Comparison of ENCODE assay signal across 31 mouse cellular contexts in the genomic region with DNA sequence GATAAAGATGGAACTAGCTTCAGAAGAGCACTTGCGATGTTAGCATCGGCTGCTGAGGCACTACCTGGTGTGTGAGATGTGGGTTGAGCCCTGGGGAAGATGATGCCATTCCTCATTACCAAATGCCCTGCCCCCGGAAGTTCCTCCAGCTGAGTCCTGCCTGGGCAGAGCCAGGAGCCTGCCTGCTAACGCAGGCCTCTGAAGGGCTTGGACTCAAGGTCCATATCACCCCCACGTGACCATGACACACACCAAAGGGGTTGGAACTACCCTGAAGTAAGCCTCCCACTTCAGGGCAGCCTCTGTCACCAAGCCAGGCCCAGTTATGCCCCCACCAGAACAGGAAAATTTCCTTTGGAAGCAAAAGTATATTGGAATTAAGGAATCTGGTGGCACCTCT. TPM values are rescaled to one million over a fixed set of nuclear protein-coding genes. Genes with fewer than 3 reads are reported as not detected.
DNase-seq lines count a peak whose midpoint lies in the region; ATAC-seq and TF ChIP-seq lines count a peak whose summit lies in the region.
"Had no signal": no experiment of that assay in that cellular context is flagged by ENCODE, and none has a peak within 500 bp of the region (broad histone marks: within the 10 kb centered on the region; RNA-seq: fewer than 3 reads in every experiment).

No protein-coding gene starts in this region.

- peak overlapping the region; percentile 51; the same call in 1 of the 2 replicates for H3K27ac ChIP-seq in embryonic facial prominence, embryonic 13.5 days
- H3K27ac ChIP-seq in embryonic facial prominence, embryonic 10.5 days (replicated peaks), result no peak overlapping the region
- no peak overlapping the region for H3K27ac ChIP-seq in midbrain, embryonic 10.5 days (replicated peaks)
- no peak overlapping the region for H3K27ac ChIP-seq in midbrain, embryonic 16.5 days (ENCODE audit: low read length)
- H3K27ac ChIP-seq in stomach, postnatal 0 days (replicated peaks), result no peak overlapping the region
- H3K27ac ChIP-seq: forebrain, embryonic 12.5 days; hindbrain, embryonic 13.5 days; intestine, embryonic 15.5 days had no signal

- peaks cover 40% of the 10 kb centered on the region for H3K4me1 ChIP-seq in embryonic facial prominence, embryonic 13.5 days
- H3K4me1 ChIP-seq in embryonic facial prominence, embryonic 10.5 days, result peaks cover 34% of the 10 kb centered on the region
- peaks cover 25% of the 10 kb centered on the region for H3K4me1 ChIP-seq in midbrain, embryonic 10.5 days
- no peaks in the 10 kb centered on the region for H3K4me1 ChIP-seq in midbrain, embryonic 16.5 days (ENCODE audit: control insufficient read depth, insufficient read depth, low read length)
- H3K4me1 ChIP-seq in stomach, postnatal 0 days (replicated peaks; ENCODE audit: control insufficient read depth, insufficient read depth), result no peaks in the 10 kb centered on the region
- H3K4me1 ChIP-seq: intestine, embryonic 15.5 days had no signal

- TF ChIP-seq CTCF in stomach, postnatal 0 days (IDR thresholded peaks at IDR 0.05; ENCODE audit: low read depth), result no peak

- no peak for DNase-seq in embryonic facial prominence, embryonic 10.5 days (ENCODE audit: low spot score)
- peak; percentile 7 for DNase-seq in kidney, adult 9 months
- DNase-seq in kidney, postnatal 14 days, result no peak
- DNase-seq in midbrain, embryonic 10.5 days (ENCODE audit: low spot score), result peak; percentile 10
- DNase-seq in stomach, postnatal 0 days (ENCODE audit: low spot score), result no peak
- no peak for DNase-seq in gastrocnemius, adult 8-10 months (ENCODE audit: low spot score in 2 of 2)
- DNase-seq: adrenal gland, adult 8-10 months; adrenal gland, postnatal 25 days; B cell, adult 2 months; cerebellum, adult 11-12 months; cerebellum, adult 8-10 months; cerebellum, postnatal 10 days; cerebellum, postnatal 36 days; embryo, embryonic 11 days; gastrocnemius, postnatal 14 days; heart, adult 18-20 months; heart, postnatal 36 days had no signal

- no peak for ATAC-seq in embryonic facial prominence, embryonic 13.5 days (ENCODE audit: insufficient number of reproducible peaks, insufficient read depth, low FRiP score, low TSS enrichment, low read depth)
- ATAC-seq in midbrain, embryonic 16.5 days, result no peak
- ATAC-seq in stomach, postnatal 0 days (ENCODE audit: low FRiP score, low TSS enrichment), result peak; percentile 76
- ATAC-seq: activated CD4-positive, CD25-positive, alpha-beta regulatory T cell, adult 4 months; CD4-positive, CD25-positive, alpha-beta regulatory T cell, adult 4 months; forebrain, embryonic 16.5 days; hindbrain, embryonic 16.5 days; intestine, embryonic 15.5 days had no signal

- 79% methylated on average over 5 of the region's 5 CpGs for WGBS in embryonic facial prominence, embryonic 13.5 days
- 80% methylated on average over 5 of the region's 5 CpGs for WGBS in embryonic facial prominence, embryonic 10.5 days
- 84% methylated on average over 5 of the region's 5 CpGs for WGBS in midbrain, embryonic 10.5 days
- whole genome bisulfite sequencing in midbrain, embryonic 16.5 days, result 90% methylated on average over 5 of the region's 5 CpGs
- 53% methylated on average over 5 of the region's 5 CpGs for WGBS in stomach, postnatal 0 days

- peaks cover 5% of the 10 kb centered on the region for H3K27me3 ChIP-seq in embryonic facial prominence, embryonic 13.5 days
- H3K27me3 ChIP-seq in embryonic facial prominence, embryonic 10.5 days (replicated peaks; ENCODE audit: low read depth, poor library complexity, severe bottlenecking), result peaks cover 60% of the 10 kb centered on the region
- H3K27me3 ChIP-seq in midbrain, embryonic 10.5 days (ENCODE audit: low read depth, poor library complexity, severe bottlenecking), result peaks cover 90% of the 10 kb centered on the region
- peaks cover 5% of the 10 kb centered on the region for H3K27me3 ChIP-seq in midbrain, embryonic 16.5 days (ENCODE audit: control insufficient read depth, insufficient read depth, low read depth, low read length)
- H3K27me3 ChIP-seq in stomach, postnatal 0 days (ENCODE audit: control insufficient read depth, insufficient read depth, low read length), result no peaks in the 10 kb centered on the region
- H3K27me3 ChIP-seq: intestine, embryonic 15.5 days had no signal

- no peak overlapping the region for H3K4me2 ChIP-seq in embryonic facial prominence, embryonic 13.5 days
- H3K4me2 ChIP-seq in midbrain, embryonic 16.5 days (ENCODE audit: low read length), result no peak overlapping the region
- H3K4me2 ChIP-seq in stomach, postnatal 0 days (replicated peaks; ENCODE audit: low read depth), result no peak overlapping the region
- H3K4me2 ChIP-seq: forebrain, embryonic 12.5 days; heart, embryonic 11.5 days; hindbrain, embryonic 13.5 days; intestine, embryonic 15.5 days had no signal

- TF ChIP-seq EP300 in stomach, postnatal 0 days (optimal IDR thresholded peaks at IDR 0.05), result no peak

- H3K9me3 ChIP-seq in embryonic facial prominence, embryonic 13.5 days, result no peaks in the 10 kb centered on the region
- H3K9me3 ChIP-seq in embryonic facial prominence, embryonic 10.5 days, result no peaks in the 10 kb centered on the region
- no peaks in the 10 kb centered on the region; the same call in 1 of the 2 replicates for H3K9me3 ChIP-seq in midbrain, embryonic 10.5 days (replicated peaks)
- H3K9me3 ChIP-seq in midbrain, embryonic 16.5 days (replicated peaks; ENCODE audit: control insufficient read depth, low read length, poor library complexity, severe bottlenecking), result no peaks in the 10 kb centered on the region
- H3K9me3 ChIP-seq in stomach, postnatal 0 days (ENCODE audit: control insufficient read depth, low read length), result no peaks in the 10 kb centered on the region
- H3K9me3 ChIP-seq: forebrain, embryonic 12.5 days; hindbrain, embryonic 10.5 days; hindbrain, embryonic 13.5 days; intestine, embryonic 15.5 days had no signal

- H3K4me3 ChIP-seq in embryonic facial prominence, embryonic 13.5 days, result no peak overlapping the region
- no peak overlapping the region for H3K4me3 ChIP-seq in embryonic facial prominence, embryonic 10.5 days
- no peak overlapping the region for H3K4me3 ChIP-seq in midbrain, embryonic 10.5 days
- H3K4me3 ChIP-seq in midbrain, embryonic 16.5 days (ENCODE audit: low read depth, low read length), result no peak overlapping the region
- no peak overlapping the region for H3K4me3 ChIP-seq in stomach, postnatal 0 days (ENCODE audit: low read depth, low read length)
- H3K4me3 ChIP-seq: erythroblast, embryonic 14.5 days; forebrain, embryonic 12.5 days; hindbrain, embryonic 10.5 days; hindbrain, embryonic 13.5 days; intestine, embryonic 15.5 days had no signal

- no peaks in the 10 kb centered on the region for H3K36me3 ChIP-seq in embryonic facial prominence, embryonic 13.5 days
- no peaks in the 10 kb centered on the region for H3K36me3 ChIP-seq in embryonic facial prominence, embryonic 10.5 days (replicated peaks)
- H3K36me3 ChIP-seq in midbrain, embryonic 10.5 days, result no peaks in the 10 kb centered on the region
- H3K36me3 ChIP-seq in midbrain, embryonic 16.5 days (ENCODE audit: control insufficient read depth, insufficient read depth, low read length), result no peaks in the 10 kb centered on the region
- no peaks in the 10 kb centered on the region for H3K36me3 ChIP-seq in stomach, postnatal 0 days (ENCODE audit: control insufficient read depth, insufficient read depth, low read length)
- H3K36me3 ChIP-seq: forebrain, embryonic 12.5 days; hindbrain, embryonic 10.5 days; hindbrain, embryonic 13.5 days; intestine, embryonic 15.5 days had no signal

- no peak overlapping the region for H3K9ac ChIP-seq in embryonic facial prominence, embryonic 13.5 days
- H3K9ac ChIP-seq in midbrain, embryonic 16.5 days (ENCODE audit: low read depth, low read length), result no peak overlapping the region
- H3K9ac ChIP-seq in stomach, postnatal 0 days (ENCODE audit: low read length), result no peak overlapping the region
- H3K9ac ChIP-seq: forebrain, embryonic 12.5 days; hindbrain, embryonic 13.5 days; intestine, embryonic 15.5 days had no signal

RNA-seq across cellular contexts. Expression of gene Gm10320, which starts 55.4 kb away (rescaled TPM):
- 1.4 and 6.5 TPM in 2 replicates for polyA plus RNA-seq in embryonic facial prominence, embryonic 13.5 days (2015; fragmentation: Nextera tagmentation; extraction: Ambion mirVana)
- polyA plus RNA-seq in embryonic facial prominence, embryonic 10.5 days (2016; fragmentation: Nextera tagmentation; extraction: Ambion mirVana), result 0.79 and 0.88 TPM in 2 replicates
- 1.1 and 1.2 TPM in 2 replicates for polyA plus RNA-seq in midbrain, embryonic 10.5 days (2016; fragmentation: Nextera tagmentation; extraction: Ambion mirVana)
- polyA plus RNA-seq in midbrain, embryonic 16.5 days (2015; fragmentation: Nextera tagmentation; extraction: Ambion mirVana), result 1.0 and 1.2 TPM in 2 replicates
- polyA plus RNA-seq in stomach, postnatal 0 days (2015; fragmentation: Nextera tagmentation; extraction: Ambion mirVana), result 1.5 and 2.3 TPM in 2 replicates
- total RNA-seq in gastrocnemius, adult 8-10 months (2022), result not detected
- total RNA-seq: adrenal gland, postnatal 25 days; gastrocnemius, adult 18-20 months; gastrocnemius, postnatal 14 days; gastrocnemius, postnatal 4 days; heart, adult 18-20 months; heart, postnatal 36 days had no signal

Comparison
In these comparisons a context has a peak if more than half of its experiments do, and no peak if none do; other contexts are left out.
1. DNase-seq: peak in kidney, adult 9 months (single experiment) and midbrain, embryonic 10.5 days (single experiment); none in embryonic facial prominence, embryonic 10.5 days (single experiment), kidney, postnatal 14 days (single experiment), stomach, postnatal 0 days (single experiment) and gastrocnemius, adult 8-10 months (0 of 2).